Mouse (Mus musculus) heart, adult 2 months (tissue): ENCODE results near the gene Gm20683.

Source experiments
- CTCF ChIP-seq: fragments of 200-600 bp; IDR thresholded peaks from 2 replicates; pipeline ENCODE4 v1.8.1; 2022; ENCODE audit warnings: antibody characterized with exemption, mild to moderate bottlenecking, moderate library complexity
- EP300 ChIP-seq: fragments of 200-500 bp; IDR thresholded peaks from 2 replicates; pipeline ENCODE4 v1.6.1; 2011; ENCODE audit warnings: low read depth, low read length, control low read depth; ENCODE audit not compliant: insufficient read depth
- POLR2A ChIP-seq: fragments of 200-500 bp; IDR thresholded peaks from 2 replicates; pipeline ENCODE4 v1.6.1; 2011; ENCODE audit warnings: mild to moderate bottlenecking, low read depth, low read length, control low read depth; ENCODE audit not compliant: insufficient read depth

DNA sequence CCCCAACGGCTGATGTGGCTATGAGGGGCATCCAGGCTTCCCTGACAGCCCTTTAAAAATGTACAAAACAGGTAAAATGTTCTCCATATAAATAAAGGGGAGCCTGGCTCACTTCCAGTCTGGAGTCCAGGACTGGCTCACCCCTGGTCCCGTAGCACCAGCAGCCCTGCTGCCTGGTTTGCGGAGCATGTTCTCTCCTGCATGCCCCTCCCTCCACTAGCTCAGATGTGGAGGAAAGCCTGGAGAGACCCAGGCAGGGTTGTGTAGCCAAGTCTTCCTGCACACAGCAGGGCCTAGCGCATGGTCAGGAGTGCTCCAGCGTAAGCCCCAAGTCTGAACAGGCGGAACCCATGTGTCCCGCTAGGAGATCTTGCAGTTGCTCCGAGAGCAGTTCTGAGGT lies 41.7 kb upstream of the Gm20683 start:
- TF ChIP-seq POLR2A (no peak), CTCF (no peak), EP300 (no peak)
